Mouse (Mus musculus) liver, postnatal 0 days (tissue): ENCODE results near the gene Ccdc84. TPM values are rescaled to one million over a fixed set of nuclear protein-coding genes. Genes with fewer than 3 reads are reported as not detected.

Source experiments
- ATAC-seq: fragments of 200-750 bp; cut with Nextera tagmentation; 2 replicates; pipeline ENCODE4 v1.8.0; 2017; ENCODE audit warnings: mild to moderate bottlenecking, moderate library complexity
- DNase-seq: peaks from one replicate; pipeline ENCODE4 v3.0.0-alpha.2; 2016
- H3K27ac ChIP-seq: fragments of 300-500 bp; sonication (generic); 2 replicates; pipeline ENCODE4 v1.5.1; 2014; ENCODE audit warnings: antibody characterized with exemption, moderate library complexity, mild to moderate bottlenecking, low read depth
- H3K27me3 ChIP-seq: fragments of 300-500 bp; sonication (generic); 2 replicates; pipeline ENCODE4 v1.6.1; 2014; ENCODE audit warnings: low read length, control low read depth, mixed read lengths; ENCODE audit not compliant: insufficient read depth
- H3K36me3 ChIP-seq: fragments of 300-500 bp; sonication (generic); replicated peaks from 2 replicates; pipeline ENCODE4 v1.6.1; 2014; ENCODE audit warnings: mild to moderate bottlenecking, control low read depth, low read length, moderate library complexity, mixed read lengths; ENCODE audit not compliant: insufficient read depth
- H3K4me1 ChIP-seq: fragments of 300-500 bp; sonication (generic); 2 replicates; pipeline ENCODE4 v1.6.1; 2014; ENCODE audit warnings: antibody characterized with exemption, mild to moderate bottlenecking, control low read depth; ENCODE audit not compliant: insufficient read depth
- H3K4me2 ChIP-seq: fragments of 300-500 bp; sonication (generic); 2 replicates; pipeline ENCODE4 v1.6.1; 2014; ENCODE audit warnings: low read depth, mild to moderate bottlenecking, low read length, moderate library complexity, mixed read lengths
- H3K4me3 ChIP-seq: fragments of 300-500 bp; sonication (generic); 2 replicates; pipeline ENCODE4 v1.5.1; 2014; ENCODE audit warnings: low read depth, low read length
- H3K9ac ChIP-seq: fragments of 300-500 bp; sonication (generic); replicated peaks from 2 replicates; pipeline ENCODE4 v1.6.1; 2014; ENCODE audit warnings: mild to moderate bottlenecking, moderate library complexity
- H3K9me3 ChIP-seq: fragments of 300-500 bp; sonication (generic); 2 replicates; pipeline ENCODE4 v1.6.1; 2016; ENCODE audit warnings: mild to moderate bottlenecking, control low read depth, low read length, mixed read lengths
- CTCF ChIP-seq: sonication (generic); IDR thresholded peaks from 2 replicates; pipeline ENCODE4 v1.5.1; 2016; ENCODE audit warnings: antibody characterized with exemption, low read depth
- EP300 ChIP-seq: IDR thresholded peaks from 2 replicates; pipeline ENCODE4 v1.6.1; 2016; ENCODE audit warnings: antibody characterized with exemption, low read depth, mild to moderate bottlenecking
- whole genome bisulfite sequencing: fragments of 180-500 bp; shearing (Covaris S2); extraction: QIAGEN DNeasy Blood & Tissue Kit; methylation state at CpG from one replicate; pipeline ENCODE4 v1.1.7; 2014; ENCODE audit not compliant: insufficient replicate concordance; 5-methylcytosine and 5-hydroxymethylcytosine counted together
- polyA plus RNA-seq: library from polyadenylated mRNA; unstranded; fragments of >200 nt; fragmentation: Nextera tagmentation; extraction: Ambion mirVana; gene quantifications from 2 replicates; pipeline ENCODE4 v1.2.1, GENCODE M21; 2015

Gene Ccdc84
- polyA plus RNA-seq, 1 experiment from 2014 or later: 12.5 TPM

DNA sequence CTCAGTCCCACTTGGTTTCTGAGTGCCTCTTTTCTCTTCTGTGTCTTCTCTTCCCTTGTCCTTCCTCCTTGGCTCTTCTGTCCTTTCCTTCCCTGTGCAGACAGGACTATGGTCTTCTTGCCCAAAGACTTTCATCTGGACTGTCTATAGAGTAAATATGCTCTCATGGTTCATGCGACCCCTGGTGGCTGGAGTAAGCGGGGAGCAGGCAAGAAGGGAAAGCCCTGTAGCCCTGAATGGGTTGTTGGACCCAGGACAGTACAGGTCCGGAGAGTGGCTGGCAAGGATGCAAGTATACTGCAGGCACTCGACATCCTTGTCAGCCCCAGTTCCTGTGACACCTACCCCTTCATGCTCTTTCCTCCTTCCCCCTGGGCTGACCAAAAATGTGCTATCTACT, 26.9 kb downstream of the Ccdc84 start:
- Histone ChIP-seq H3K27ac (no peak overlapping the region), H3K4me1 (no peaks in the 10 kb centered on the region), H3K9ac (no peak overlapping the region), H3K4me2 (no peak overlapping the region), H3K27me3 (no peaks in the 10 kb centered on the region), H3K36me3 (peaks cover 43% of the 10 kb centered on the region), H3K4me3 (no peak overlapping the region), H3K9me3 (no peaks in the 10 kb centered on the region)
- 25% methylated on average over 4 of the region's 4 CpGs for WGBS
- no peak for TF ChIP-seq EP300
- TF ChIP-seq CTCF: peak; percentile 93
- DNase-seq: peak; percentile 82
- peak; percentile 52 for ATAC-seq

- no peaks in the 10 kb centered on the region for H3K4me1 ChIP-seq
- no peak overlapping the region for H3K4me2 ChIP-seq
- DNase-seq: peak; percentile 69
- H3K9me3 ChIP-seq: no peaks in the 10 kb centered on the region
- H3K4me3 ChIP-seq: no peak overlapping the region
- WGBS: 58% methylated on average over 8 of the region's 8 CpGs
- TF ChIP-seq EP300: no peak
- peak; percentile 87 for TF ChIP-seq CTCF
- 0 out of 2 replicates have a peak, but pooled peaks have one; percentile 28 for ATAC-seq
- no peaks in the 10 kb centered on the region for H3K27me3 ChIP-seq
- H3K27ac ChIP-seq: no peak overlapping the region
- peaks cover 61% of the 10 kb centered on the region for H3K36me3 ChIP-seq
- no peak overlapping the region for H3K9ac ChIP-seq
Measured at GRCm38 (mm10) chr9:44389273-44389672, 29.1 kb downstream of the Ccdc84 start.

DNA sequence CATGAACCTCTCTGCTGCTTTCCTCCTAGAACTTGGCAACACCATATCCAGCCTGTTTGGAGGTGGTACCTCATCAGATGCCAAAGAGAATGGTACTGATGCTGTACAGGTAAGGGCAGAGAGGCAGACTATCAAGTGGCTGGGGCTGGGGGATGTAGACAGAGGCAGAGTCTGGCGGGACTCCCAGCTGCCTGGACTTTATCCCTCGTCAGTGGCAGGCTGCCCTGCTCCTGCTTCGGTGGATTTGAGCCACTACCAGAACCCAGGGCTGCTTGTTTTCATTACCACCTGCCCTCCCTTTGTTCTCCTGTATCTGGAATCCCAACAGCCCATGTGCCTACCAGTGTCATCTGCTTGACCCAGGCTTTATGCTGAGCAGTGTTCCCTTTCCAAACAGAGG, 31.1 kb downstream of the Ccdc84 start:
- Histone ChIP-seq H3K36me3 (peaks cover 75% of the 10 kb centered on the region), H3K27ac (no peak overlapping the region), H3K4me2 (no peak overlapping the region), H3K27me3 (no peaks in the 10 kb centered on the region), H3K9ac (no peak overlapping the region), H3K4me1 (no peaks in the 10 kb centered on the region), H3K4me3 (no peak overlapping the region), H3K9me3 (no peaks in the 10 kb centered on the region)
- DNase-seq: no peak
- WGBS: 73% methylated on average over 3 of the region's 3 CpGs
- ATAC-seq: no peak
- TF ChIP-seq CTCF (no peak), EP300 (no peak)

DNA sequence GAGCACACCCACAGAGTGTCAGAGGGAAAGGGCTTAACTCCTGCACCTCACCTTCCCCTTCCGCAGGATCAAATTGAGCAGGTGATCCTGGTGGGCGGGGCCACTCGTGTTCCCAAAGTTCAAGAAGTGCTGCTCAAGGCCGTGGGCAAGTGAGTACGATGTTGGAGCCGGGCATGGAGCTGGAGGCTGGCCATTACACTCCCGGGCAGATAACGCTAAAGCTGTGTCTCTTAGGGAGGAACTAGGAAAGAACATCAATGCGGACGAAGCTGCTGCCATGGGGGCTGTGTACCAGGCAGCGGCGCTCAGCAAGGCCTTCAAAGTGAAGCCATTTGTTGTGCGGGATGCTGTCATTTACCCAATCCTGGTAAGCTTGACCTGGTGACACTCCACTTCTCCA, 33.8 kb downstream of the Ccdc84 start:
- TF ChIP-seq EP300: no peak
- TF ChIP-seq CTCF: no peak
- H3K9me3 ChIP-seq: no peaks in the 10 kb centered on the region
- H3K9ac ChIP-seq: no peak overlapping the region
- H3K4me3 ChIP-seq: no peak overlapping the region
- ATAC-seq: no peak
- H3K27me3 ChIP-seq: no peaks in the 10 kb centered on the region
- no peak overlapping the region for H3K27ac ChIP-seq
- peaks cover 76% of the 10 kb centered on the region for H3K36me3 ChIP-seq
- DNase-seq: no peak
- H3K4me1 ChIP-seq: peaks cover 12% of the 10 kb centered on the region
- no peak overlapping the region for H3K4me2 ChIP-seq
- 86% methylated on average over 13 of the region's 13 CpGs for WGBS

GRCm38 (mm10) chr9:44379862-44380261, 38.5 kb downstream of the Ccdc84 start:
- Histone ChIP-seq H3K9ac (peak overlapping the region; percentile 86), H3K4me2 (peak overlapping the region; percentile 96), H3K36me3 (peaks cover 33% of the 10 kb centered on the region), H3K4me3 (peak overlapping the region; percentile 75), H3K9me3 (no peaks in the 10 kb centered on the region), H3K27me3 (no peaks in the 10 kb centered on the region), H3K27ac (peak overlapping the region; percentile 88), H3K4me1 (peaks cover 23% of the 10 kb centered on the region)
- WGBS: 6% methylated on average over 15 of the region's 15 CpGs
- TF ChIP-seq CTCF (no peak), EP300 (no peak)
- ATAC-seq (peak; percentile 2; the same call in 1 of the 2 replicates), DNase-seq (no peak)

- peak; percentile 100 for DNase-seq
- Histone ChIP-seq H3K27me3 (no peaks in the 10 kb centered on the region), H3K4me3 (peak within 1 kb of the TSS; percentile 75), H3K4me1 (peaks cover 23% of the 10 kb centered on the region), H3K9ac (peak within 1 kb of the TSS; percentile 86), H3K36me3 (peaks cover 27% of the 10 kb centered on the region), H3K27ac (peak within 1 kb of the TSS; percentile 88), H3K4me2 (peak within 1 kb of the TSS; percentile 96), H3K9me3 (no peaks in the 10 kb centered on the region)
- peak; percentile 98 for ATAC-seq
- 2% methylated on average over 71 of the region's 83 CpGs for WGBS
- TF ChIP-seq CTCF: peak; percentile 51
- no peak for TF ChIP-seq EP300
Measured at GRCm38 (mm10) chr9:44379054-44379834, 39.1 kb downstream of the Ccdc84 start, which contains the start of gene Hyou1. Gene Hyou1, plus strand, starts transcription at chr9:44379490.
